Mouse (Mus musculus): ENCODE results near the gene Gnaq. TPM values are rescaled to one million over a fixed set of nuclear protein-coding genes. Genes with fewer than 3 reads are reported as not detected.
A peak's percentile ranks its signal among the peaks of the same experiment; 100 is the strongest.
"Not testable (repeated sequence)": the region's sequence is repeated elsewhere in the genome, so short reads cannot be mapped to it uniquely, and the experiment has no call there.

Gene Gnaq
- polyA plus RNA-seq, 1 experiment from 2014 or later, result 96.9 TPM

GRCm38 (mm10) chr19:16149094-16149493 lies 16.5 kb downstream of the Gnaq start:
- ATAC-seq (replicated peaks), result no peak
- no peak overlapping the region for H3K9ac ChIP-seq (replicated peaks)
- H3K4me3 ChIP-seq, result no peak overlapping the region
- no peaks in the 10 kb centered on the region for H3K36me3 ChIP-seq
- no peak overlapping the region for H3K27ac ChIP-seq (replicated peaks)
- H3K4me2 ChIP-seq (replicated peaks), result no peak overlapping the region
- WGBS, result 97% methylated on average over 1 of the region's 1 CpGs
- peaks cover 10% of the 10 kb centered on the region for H3K4me1 ChIP-seq
- no peaks in the 10 kb centered on the region for H3K27me3 ChIP-seq
- H3K9me3 ChIP-seq, result no peaks in the 10 kb centered on the region

- no peak for ATAC-seq (replicated peaks)
- H3K9ac ChIP-seq (replicated peaks), result no peak overlapping the region
- no peak overlapping the region for H3K27ac ChIP-seq (replicated peaks)
- no peak overlapping the region for H3K4me3 ChIP-seq
- H3K4me1 ChIP-seq, result peaks cover 10% of the 10 kb centered on the region
- H3K9me3 ChIP-seq, result no peaks in the 10 kb centered on the region
- H3K36me3 ChIP-seq, result no peaks in the 10 kb centered on the region
- WGBS, result 83% methylated on average over 7 of the region's 7 CpGs
- H3K27me3 ChIP-seq, result no peaks in the 10 kb centered on the region
- H3K4me2 ChIP-seq (replicated peaks), result no peak overlapping the region
Observed at GRCm38 (mm10) chr19:16150328-16150727, 17.7 kb downstream of the Gnaq start.

- Histone ChIP-seq H3K27ac (replicated peaks) (no peak overlapping the region), H3K9me3 (no peaks in the 10 kb centered on the region), H3K9ac (replicated peaks) (no peak overlapping the region), H3K4me1 (peaks cover 2% of the 10 kb centered on the region; the same call in 1 of the 2 replicates), H3K4me2 (replicated peaks) (no peak overlapping the region), H3K27me3 (no peaks in the 10 kb centered on the region), H3K4me3 (no peak overlapping the region), H3K36me3 (no peaks in the 10 kb centered on the region)
- WGBS, result 94% methylated on average over 3 of the region's 3 CpGs
- no peak for ATAC-seq (replicated peaks)
Observed at GRCm38 (mm10) chr19:16153851-16154250, 21.2 kb downstream of the Gnaq start.

GRCm38 (mm10) chr19:16154480-16154879 lies 21.8 kb downstream of the Gnaq start:
- H3K36me3 ChIP-seq, result no peaks in the 10 kb centered on the region
- H3K4me2 ChIP-seq (replicated peaks), result no peak overlapping the region
- no peak overlapping the region for H3K9ac ChIP-seq (replicated peaks)
- H3K4me1 ChIP-seq, result peaks cover 6% of the 10 kb centered on the region; the same call in 1 of the 2 replicates
- H3K27me3 ChIP-seq, result no peaks in the 10 kb centered on the region
- no peak for ATAC-seq (replicated peaks)
- H3K4me3 ChIP-seq, result no peak overlapping the region
- H3K9me3 ChIP-seq, result no peaks in the 10 kb centered on the region
- no peak overlapping the region for H3K27ac ChIP-seq (replicated peaks)

- Histone ChIP-seq H3K9ac (replicated peaks) (no peak overlapping the region), H3K9me3 (no peaks in the 10 kb centered on the region), H3K4me1 (peaks cover 15% of the 10 kb centered on the region), H3K27me3 (no peaks in the 10 kb centered on the region), H3K36me3 (no peaks in the 10 kb centered on the region), H3K27ac (replicated peaks) (no peak overlapping the region), H3K4me2 (replicated peaks) (no peak overlapping the region), H3K4me3 (no peak overlapping the region)
- WGBS, result 96% methylated on average over 7 of the region's 7 CpGs
- ATAC-seq (replicated peaks), result no peak
Observed at GRCm38 (mm10) chr19:16157120-16157519, 24.5 kb downstream of the Gnaq start.

GRCm38 (mm10) chr19:16160759-16161158 lies 28.1 kb downstream of the Gnaq start:
- H3K9ac ChIP-seq (replicated peaks), result no peak overlapping the region
- H3K36me3 ChIP-seq, result no peaks in the 10 kb centered on the region
- H3K27me3 ChIP-seq, result no peaks in the 10 kb centered on the region
- no peaks in the 10 kb centered on the region for H3K9me3 ChIP-seq
- H3K4me1 ChIP-seq, result peaks cover 18% of the 10 kb centered on the region
- no peak overlapping the region for H3K27ac ChIP-seq (replicated peaks)
- H3K4me2 ChIP-seq (replicated peaks), result no peak overlapping the region
- ATAC-seq (replicated peaks), result peak; percentile 57; the same call in 1 of the 2 replicates
- H3K4me3 ChIP-seq, result no peak overlapping the region
- WGBS, result 67% methylated on average over 2 of the region's 2 CpGs

- Histone ChIP-seq H3K27ac (replicated peaks) (no peak overlapping the region), H3K9me3 (no peaks in the 10 kb centered on the region), H3K9ac (replicated peaks) (no peak overlapping the region), H3K36me3 (no peaks in the 10 kb centered on the region), H3K4me3 (no peak overlapping the region), H3K4me2 (replicated peaks) (no peak overlapping the region), H3K4me1 (peaks cover 18% of the 10 kb centered on the region), H3K27me3 (no peaks in the 10 kb centered on the region)
- peak; percentile 45 for ATAC-seq (replicated peaks)
- 91% methylated on average over 2 of the region's 2 CpGs for WGBS
Observed at GRCm38 (mm10) chr19:16161222-16161621, 28.6 kb downstream of the Gnaq start.

GRCm38 (mm10) chr19:16164396-16164795 lies 31.8 kb downstream of the Gnaq start:
- ATAC-seq (replicated peaks); H3K27me3 ChIP-seq; H3K27ac ChIP-seq (replicated peaks); H3K36me3 ChIP-seq; H3K9ac ChIP-seq (replicated peaks); H3K4me3 ChIP-seq; H3K9me3 ChIP-seq; H3K4me2 ChIP-seq (replicated peaks): not testable (repeated sequence)
- 92% methylated on average over 13 of the region's 13 CpGs for WGBS
- H3K4me1 ChIP-seq, result peaks cover 40% of the 10 kb centered on the region

- Histone ChIP-seq H3K4me3 (no peak overlapping the region), H3K9ac (replicated peaks) (no peak overlapping the region), H3K36me3 (no peaks in the 10 kb centered on the region), H3K9me3 (no peaks in the 10 kb centered on the region), H3K27me3 (no peaks in the 10 kb centered on the region), H3K27ac (replicated peaks) (0 out of 2 replicates have a peak overlapping the region, but pooled peaks have one; percentile 10), H3K4me2 (replicated peaks) (no peak overlapping the region), H3K4me1 (peaks cover 29% of the 10 kb centered on the region)
- ATAC-seq (replicated peaks), result 0 out of 2 replicates have a peak, but pooled peaks have one; percentile 24
- WGBS, result 31% methylated on average over 4 of the region's 4 CpGs
Observed at GRCm38 (mm10) chr19:16167185-16167584, 34.6 kb downstream of the Gnaq start.

- H3K9me3 ChIP-seq, result no peaks in the 10 kb centered on the region
- H3K9ac ChIP-seq (replicated peaks), result no peak overlapping the region
- H3K27ac ChIP-seq (replicated peaks), result peak overlapping the region; percentile 16
- 0 out of 2 replicates have a peak, but pooled peaks have one; percentile 45 for ATAC-seq (replicated peaks)
- peaks cover 33% of the 10 kb centered on the region for H3K4me1 ChIP-seq
- H3K4me2 ChIP-seq (replicated peaks), result no peak overlapping the region
- WGBS, result 29% methylated on average over 4 of the region's 4 CpGs
- no peak overlapping the region for H3K4me3 ChIP-seq
- no peaks in the 10 kb centered on the region for H3K36me3 ChIP-seq
- no peaks in the 10 kb centered on the region for H3K27me3 ChIP-seq
Observed at GRCm38 (mm10) chr19:16168192-16168591, 35.6 kb downstream of the Gnaq start.

GRCm38 (mm10) chr19:16168653-16169198 lies 36.1 kb downstream of the Gnaq start:
- peaks cover 37% of the 10 kb centered on the region for H3K4me1 ChIP-seq
- peak overlapping the region; percentile 16; the same call in 1 of the 2 replicates for H3K27ac ChIP-seq (replicated peaks)
- H3K9me3 ChIP-seq, result no peaks in the 10 kb centered on the region
- no peak overlapping the region for H3K9ac ChIP-seq (replicated peaks)
- no peaks in the 10 kb centered on the region for H3K36me3 ChIP-seq
- H3K4me2 ChIP-seq (replicated peaks), result no peak overlapping the region
- WGBS, result 38% methylated on average over 4 of the region's 4 CpGs
- H3K4me3 ChIP-seq, result no peak overlapping the region
- no peaks in the 10 kb centered on the region for H3K27me3 ChIP-seq
- ATAC-seq (replicated peaks), result peak; percentile 45; the same call in 1 of the 2 replicates

GRCm38 (mm10) chr19:16170724-16171123 lies 38.1 kb downstream of the Gnaq start:
- H3K9me3 ChIP-seq, result no peaks in the 10 kb centered on the region
- no peak overlapping the region for H3K27ac ChIP-seq (replicated peaks)
- no peak overlapping the region for H3K4me2 ChIP-seq (replicated peaks)
- 85% methylated on average over 3 of the region's 3 CpGs for WGBS
- no peak for ATAC-seq (replicated peaks)
- H3K36me3 ChIP-seq, result no peaks in the 10 kb centered on the region
- no peak overlapping the region for H3K4me3 ChIP-seq
- H3K9ac ChIP-seq (replicated peaks), result no peak overlapping the region
- H3K4me1 ChIP-seq, result peaks cover 35% of the 10 kb centered on the region
- no peaks in the 10 kb centered on the region for H3K27me3 ChIP-seq

GRCm38 (mm10) chr19:16173721-16174120 lies 41.1 kb downstream of the Gnaq start:
- H3K9me3 ChIP-seq, result no peaks in the 10 kb centered on the region
- WGBS, result 48% methylated on average over 9 of the region's 9 CpGs
- peaks cover 22% of the 10 kb centered on the region for H3K4me1 ChIP-seq
- H3K36me3 ChIP-seq, result no peaks in the 10 kb centered on the region
- no peak overlapping the region for H3K4me2 ChIP-seq (replicated peaks)
- no peak for ATAC-seq (replicated peaks)
- no peaks in the 10 kb centered on the region for H3K27me3 ChIP-seq
- no peak overlapping the region for H3K9ac ChIP-seq (replicated peaks)
- H3K4me3 ChIP-seq, result no peak overlapping the region
- no peak overlapping the region for H3K27ac ChIP-seq (replicated peaks)

All from forebrain, embryonic 15.5 days (tissue).